Mouse (Mus musculus) adrenal gland, postnatal 25 days (tissue): ENCODE data around the gene Tbc1d9. TPM values are rescaled to one million over a fixed set of nuclear protein-coding genes. Genes with fewer than 3 reads are reported as not detected.
A peak's percentile ranks its signal among the peaks of the same experiment; 100 is the strongest.

Experiments used
- DNase-seq: peaks from one replicate; pipeline ENCODE4 v3.0.0; 2021; ENCODE audit warnings: mixed read lengths
- long read RNA-seq: library from polyadenylated mRNA; stranded (forward); transcript quantifications from one replicate; pipeline ENCODE4 v2.0.0, GENCODE M21; 2021
- total RNA-seq: library from RNA; stranded (reverse); gene quantifications from 2 replicates; pipeline ENCODE4 v1.2.3, GENCODE M21; 2021

The Tbc1d9 gene
- total RNA-seq, result 5.0 and 5.7 TPM in 2 replicates
- long read RNA-seq, partial matches to known transcripts, result 0 of 1 reads
- long read RNA-seq, other reads (novel, unspliced or antisense), result 1 of 1 reads

- DNase-seq, result peak; percentile 71
Measured at GRCm38 (mm10) chr8:83165235-83165930, at the start of gene Tbc1d9. Gene Tbc1d9 (plus strand): TSS chr8:83165352.

- peak; percentile 10 for DNase-seq
Measured at GRCm38 (mm10) chr8:83135086-83135485, 30.1 kb upstream of the Tbc1d9 start.

GRCm38 (mm10) chr8:83140068-83140467, 25.1 kb upstream of the Tbc1d9 start:
- no peak for DNase-seq

GRCm38 (mm10) chr8:83140701-83141111, 24.4 kb upstream of the Tbc1d9 start:
- DNase-seq, result no peak

GRCm38 (mm10) chr8:83141358-83141757, 23.8 kb upstream of the Tbc1d9 start:
- DNase-seq, result no peak

GRCm38 (mm10) chr8:83144601-83145000, 20.6 kb upstream of the Tbc1d9 start:
- DNase-seq, result no peak

- DNase-seq, result no peak
Measured at GRCm38 (mm10) chr8:83145421-83145820, 19.7 kb upstream of the Tbc1d9 start.

GRCm38 (mm10) chr8:83149124-83149523, 16.0 kb upstream of the Tbc1d9 start:
- no peak for DNase-seq

- no peak for DNase-seq
Measured at GRCm38 (mm10) chr8:83152055-83152454, 13.1 kb upstream of the Tbc1d9 start.

- DNase-seq, result no peak
Measured at GRCm38 (mm10) chr8:83152470-83152869, 12.7 kb upstream of the Tbc1d9 start.

- DNase-seq, result no peak
Measured at GRCm38 (mm10) chr8:83155110-83155509, 10.0 kb upstream of the Tbc1d9 start.

- no peak for DNase-seq
Measured at GRCm38 (mm10) chr8:83158971-83159370, 6.2 kb upstream of the Tbc1d9 start.

GRCm38 (mm10) chr8:83159615-83160014, 5.5 kb upstream of the Tbc1d9 start:
- DNase-seq, result no peak

GRCm38 (mm10) chr8:83160613-83161012, 4.5 kb upstream of the Tbc1d9 start:
- no peak for DNase-seq

- peak; percentile 63 for DNase-seq
Measured at GRCm38 (mm10) chr8:83165931-83166867, 1.0 kb downstream of the Tbc1d9 start, which contains the start of gene Gm10645. Gene Gm10645 (minus strand): TSS chr8:83166170.

GRCm38 (mm10) chr8:83167932-83168331, 2.8 kb downstream of the Tbc1d9 start:
- DNase-seq, result no peak

GRCm38 (mm10) chr8:83169127-83169526, 4.0 kb downstream of the Tbc1d9 start:
- no peak for DNase-seq

GRCm38 (mm10) chr8:83169709-83170108, 4.6 kb downstream of the Tbc1d9 start:
- DNase-seq, result peak; percentile 30

- no peak for DNase-seq
Measured at GRCm38 (mm10) chr8:83170894-83171293, 5.7 kb downstream of the Tbc1d9 start.

GRCm38 (mm10) chr8:83175680-83176079, 10.5 kb downstream of the Tbc1d9 start:
- DNase-seq, result no peak

GRCm38 (mm10) chr8:83176785-83177184, 11.6 kb downstream of the Tbc1d9 start:
- DNase-seq, result no peak

GRCm38 (mm10) chr8:83177317-83178195, 12.4 kb downstream of the Tbc1d9 start:
- no peak for DNase-seq
